Mouse (Mus musculus): ENCODE measurements at regions not wholly inside any gene's neighbourhood (a gene's known extent, or its start where the extent isn't known, plus 50 kb on each side); places are given as distances from the start of the nearest gene placed in this dataset.

- Histone ChIP-seq H3K4me3 (no peak overlapping the region), H3K9me3 (no peaks in the 10 kb centered on the region), H3K9ac (no peak overlapping the region), H3K36me3 (no peaks in the 10 kb centered on the region), H3K4me2 (no peak overlapping the region), H3K4me1 (no peaks in the 10 kb centered on the region), H3K27me3 (replicated peaks) (peaks cover 52% of the 10 kb centered on the region), H3K27ac (replicated peaks) (no peak overlapping the region)
- ATAC-seq (ENCODE audit: extremely low read depth, insufficient number of reproducible peaks, low FRiP score, low TSS enrichment): no peak
- WGBS: 70% methylated on average over 6 of the region's 6 CpGs
Observed at GRCm38 (mm10) chr8:84336376-84336775, 51.9 kb upstream of the Cacna1a start.

GRCm38 (mm10) chr8:84334333-84334732 is 53.9 kb upstream of the Cacna1a start:
- Histone ChIP-seq H3K9me3 (no peaks in the 10 kb centered on the region), H3K4me3 (no peak overlapping the region), H3K36me3 (no peaks in the 10 kb centered on the region), H3K9ac (no peak overlapping the region), H3K4me1 (no peaks in the 10 kb centered on the region), H3K27me3 (replicated peaks) (peaks cover 35% of the 10 kb centered on the region), H3K4me2 (no peak overlapping the region), H3K27ac (replicated peaks) (no peak overlapping the region)
- WGBS: 73% methylated on average over 5 of the region's 5 CpGs
- no peak for ATAC-seq (ENCODE audit: extremely low read depth, insufficient number of reproducible peaks, low FRiP score, low TSS enrichment)

DNA sequence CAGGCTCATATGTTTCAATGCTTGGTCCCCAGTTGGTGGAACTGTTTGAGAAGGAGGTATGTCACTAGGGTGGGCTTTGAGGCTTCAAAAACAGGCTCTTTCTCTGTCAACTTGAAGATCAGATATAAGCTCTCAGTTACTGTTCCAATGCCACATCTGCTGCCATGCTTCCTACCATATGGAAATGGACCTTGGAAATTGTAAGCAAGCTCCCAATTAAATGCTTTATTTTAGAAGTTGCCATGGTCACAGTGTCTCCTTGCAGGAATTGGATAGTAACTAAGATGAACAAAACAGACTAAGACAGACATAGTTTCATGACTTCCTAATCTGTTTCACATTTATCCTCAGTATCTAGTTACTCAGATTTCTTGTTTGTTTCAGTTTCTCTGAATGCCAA is 56.7 kb upstream of the Cacna1a start:
- Histone ChIP-seq H3K4me1 (no peaks in the 10 kb centered on the region), H3K4me2 (no peak overlapping the region), H3K36me3 (no peaks in the 10 kb centered on the region), H3K27me3 (replicated peaks) (peaks cover 11% of the 10 kb centered on the region; the same call in 1 of the 2 replicates), H3K9me3 (no peaks in the 10 kb centered on the region), H3K4me3 (no peak overlapping the region), H3K27ac (replicated peaks) (no peak overlapping the region), H3K9ac (no peak overlapping the region)
- no peak for ATAC-seq (ENCODE audit: extremely low read depth, insufficient number of reproducible peaks, low FRiP score, low TSS enrichment)

- Histone ChIP-seq H3K4me3 (no peak overlapping the region), H3K9ac (no peak overlapping the region), H3K4me2 (no peak overlapping the region), H3K36me3 (no peaks in the 10 kb centered on the region), H3K27me3 (replicated peaks) (peaks cover 5% of the 10 kb centered on the region; the same call in 1 of the 2 replicates), H3K9me3 (no peaks in the 10 kb centered on the region), H3K27ac (replicated peaks) (no peak overlapping the region), H3K4me1 (no peaks in the 10 kb centered on the region)
- WGBS: 71% methylated on average over 8 of the region's 8 CpGs
- ATAC-seq (ENCODE audit: extremely low read depth, insufficient number of reproducible peaks, low FRiP score, low TSS enrichment): no peak
Observed at GRCm38 (mm10) chr8:84329535-84329934, 58.7 kb upstream of the Cacna1a start.

GRCm38 (mm10) chr8:84322761-84323160 is 52.6 kb upstream of the Ccdc130 start:
- no peaks in the 10 kb centered on the region for H3K4me1 ChIP-seq
- no peak overlapping the region for H3K4me3 ChIP-seq
- H3K4me2 ChIP-seq: no peak overlapping the region
- H3K36me3 ChIP-seq: no peaks in the 10 kb centered on the region
- no peak overlapping the region for H3K9ac ChIP-seq
- H3K27me3 ChIP-seq (replicated peaks): no peaks in the 10 kb centered on the region
- no peaks in the 10 kb centered on the region for H3K9me3 ChIP-seq
- WGBS: 61% methylated on average over 9 of the region's 10 CpGs
- H3K27ac ChIP-seq (replicated peaks): no peak overlapping the region
- ATAC-seq (ENCODE audit: extremely low read depth, insufficient number of reproducible peaks, low FRiP score, low TSS enrichment): no peak

- no peaks in the 10 kb centered on the region for H3K9me3 ChIP-seq
- no peak overlapping the region for H3K4me3 ChIP-seq
- H3K36me3 ChIP-seq: no peaks in the 10 kb centered on the region
- H3K27me3 ChIP-seq (replicated peaks): no peaks in the 10 kb centered on the region
- no peak overlapping the region for H3K4me2 ChIP-seq
- no peak for ATAC-seq (ENCODE audit: extremely low read depth, insufficient number of reproducible peaks, low FRiP score, low TSS enrichment)
- WGBS: 67% methylated on average over 3 of the region's 3 CpGs
- H3K4me1 ChIP-seq: no peaks in the 10 kb centered on the region
- H3K9ac ChIP-seq: no peak overlapping the region
- no peak overlapping the region for H3K27ac ChIP-seq (replicated peaks)
Observed at GRCm38 (mm10) chr8:84321841-84322240, 51.7 kb upstream of the Ccdc130 start.
